Mouse (Mus musculus): ENCODE data around the gene Aig1. TPM values are rescaled to one million over a fixed set of nuclear protein-coding genes. Genes with fewer than 3 reads are reported as not detected.

Gene Aig1
- polyA plus RNA-seq, 1 experiment, result 11.3 TPM

GRCm38 (mm10) chr10:13856438-13856837 is 12.3 kb downstream of the Aig1 start:
- Histone ChIP-seq H3K79me3 (ENCODE audit: low read depth) (no peaks in the 10 kb centered on the region), H3K36me3 (ENCODE audit: control insufficient read depth, insufficient read depth) (no peaks in the 10 kb centered on the region), H3ac (ENCODE audit: control insufficient read depth, insufficient read length, low read depth) (no peak overlapping the region), H3K79me2 (ENCODE audit: control insufficient read depth, insufficient read depth) (no peaks in the 10 kb centered on the region), H3K27me3 (ENCODE audit: control insufficient read depth, insufficient read depth, insufficient read length) (no peaks in the 10 kb centered on the region), H3K4me3 (ENCODE audit: insufficient read depth, poor library complexity, severe bottlenecking) (no peak overlapping the region)
- TF ChIP-seq FOSL1 (IDR thresholded peaks at IDR 0.05; ENCODE audit: insufficient read depth, low read length, poor library complexity, severe bottlenecking) (no peak), MYOG (IDR thresholded peaks at IDR 0.05; ENCODE audit: control insufficient read depth, extremely low read depth, insufficient read length) (no peak), USF1 (IDR thresholded peaks at IDR 0.05; ENCODE audit: low read depth) (no peak), MYOD1 (IDR thresholded peaks at IDR 0.05; ENCODE audit: control insufficient read depth, insufficient read length, low read depth) (no peak), MAX (IDR thresholded peaks at IDR 0.05) (no peak), CTCF (IDR thresholded peaks at IDR 0.05; ENCODE audit: control insufficient read depth, insufficient read depth, insufficient read length) (no peak), CEBPB (IDR thresholded peaks at IDR 0.05; ENCODE audit: low read depth) (no peak)

- no peaks in the 10 kb centered on the region for H3K79me2 ChIP-seq (ENCODE audit: control insufficient read depth, insufficient read depth)
- TF ChIP-seq CTCF (IDR thresholded peaks at IDR 0.05; ENCODE audit: control insufficient read depth, insufficient read depth, insufficient read length) (no peak), MAX (IDR thresholded peaks at IDR 0.05) (no peak), FOSL1 (IDR thresholded peaks at IDR 0.05; ENCODE audit: insufficient read depth, low read length, poor library complexity, severe bottlenecking) (no peak), MYOD1 (IDR thresholded peaks at IDR 0.05; ENCODE audit: control insufficient read depth, insufficient read length, low read depth) (no peak), CEBPB (IDR thresholded peaks at IDR 0.05; ENCODE audit: low read depth) (no peak)
- no peaks in the 10 kb centered on the region for H3K27me3 ChIP-seq (ENCODE audit: control insufficient read depth, insufficient read depth, insufficient read length)
- no peak overlapping the region for H3ac ChIP-seq (ENCODE audit: control insufficient read depth, insufficient read length, low read depth)
- no peaks in the 10 kb centered on the region for H3K36me3 ChIP-seq (ENCODE audit: control insufficient read depth, insufficient read depth)
- H3K79me3 ChIP-seq (ENCODE audit: low read depth), result no peaks in the 10 kb centered on the region
- H3K4me3 ChIP-seq (ENCODE audit: insufficient read depth, poor library complexity, severe bottlenecking), result no peak overlapping the region
These were observed 12.8 kb downstream of the Aig1 start for GRCm38 (mm10) chr10:13855969-13856368.

- no peak overlapping the region for H3ac ChIP-seq (ENCODE audit: control insufficient read depth, insufficient read length, low read depth)
- H3K27me3 ChIP-seq (ENCODE audit: control insufficient read depth, insufficient read depth, insufficient read length), result no peaks in the 10 kb centered on the region
- no peaks in the 10 kb centered on the region for H3K36me3 ChIP-seq (ENCODE audit: control insufficient read depth, insufficient read depth)
- no peaks in the 10 kb centered on the region for H3K79me3 ChIP-seq (ENCODE audit: low read depth)
- H3K4me3 ChIP-seq (ENCODE audit: insufficient read depth, poor library complexity, severe bottlenecking), result no peak overlapping the region
- TF ChIP-seq MYOG (IDR thresholded peaks at IDR 0.05; ENCODE audit: control insufficient read depth, extremely low read depth, insufficient read length), result no peak
- H3K79me2 ChIP-seq (ENCODE audit: control insufficient read depth, insufficient read depth), result no peaks in the 10 kb centered on the region
These were observed 13.7 kb downstream of the Aig1 start for GRCm38 (mm10) chr10:13855111-13855510.

- Histone ChIP-seq H3K79me2 (ENCODE audit: control insufficient read depth, insufficient read depth) (no peaks in the 10 kb centered on the region), H3ac (ENCODE audit: control insufficient read depth, insufficient read length, low read depth) (no peak overlapping the region), H3K4me3 (ENCODE audit: insufficient read depth, poor library complexity, severe bottlenecking) (no peak overlapping the region), H3K36me3 (ENCODE audit: control insufficient read depth, insufficient read depth) (no peaks in the 10 kb centered on the region), H3K27me3 (ENCODE audit: control insufficient read depth, insufficient read depth, insufficient read length) (no peaks in the 10 kb centered on the region), H3K79me3 (ENCODE audit: low read depth) (no peaks in the 10 kb centered on the region)
- TF ChIP-seq MYOD1 (IDR thresholded peaks at IDR 0.05; ENCODE audit: control insufficient read depth, insufficient read length, low read depth), result no peak
- TF ChIP-seq CTCF (IDR thresholded peaks at IDR 0.05; ENCODE audit: control insufficient read depth, insufficient read depth, insufficient read length), result no peak
- TF ChIP-seq USF1 (IDR thresholded peaks at IDR 0.05; ENCODE audit: low read depth), result no peak
- no peak for TF ChIP-seq MYOG (IDR thresholded peaks at IDR 0.05; ENCODE audit: control insufficient read depth, extremely low read depth, insufficient read length)
These were observed 18.7 kb downstream of the Aig1 start for GRCm38 (mm10) chr10:13850071-13850470.

GRCm38 (mm10) chr10:13849205-13849604 is 19.6 kb downstream of the Aig1 start:
- TF ChIP-seq MAX (IDR thresholded peaks at IDR 0.05) (no peak), MYOG (IDR thresholded peaks at IDR 0.05; ENCODE audit: control insufficient read depth, extremely low read depth, insufficient read length) (no peak), CTCF (IDR thresholded peaks at IDR 0.05; ENCODE audit: control insufficient read depth, insufficient read depth, insufficient read length) (no peak), CEBPB (IDR thresholded peaks at IDR 0.05; ENCODE audit: low read depth) (no peak), FOSL1 (IDR thresholded peaks at IDR 0.05; ENCODE audit: insufficient read depth, low read length, poor library complexity, severe bottlenecking) (no peak), USF1 (IDR thresholded peaks at IDR 0.05; ENCODE audit: low read depth) (no peak), MYOD1 (IDR thresholded peaks at IDR 0.05; ENCODE audit: control insufficient read depth, insufficient read length, low read depth) (no peak)
- Histone ChIP-seq H3K79me2 (ENCODE audit: control insufficient read depth, insufficient read depth) (no peaks in the 10 kb centered on the region), H3K36me3 (ENCODE audit: control insufficient read depth, insufficient read depth) (no peaks in the 10 kb centered on the region), H3K79me3 (ENCODE audit: low read depth) (no peaks in the 10 kb centered on the region), H3K27me3 (ENCODE audit: control insufficient read depth, insufficient read depth, insufficient read length) (no peaks in the 10 kb centered on the region), H3K4me3 (ENCODE audit: insufficient read depth, poor library complexity, severe bottlenecking) (no peak overlapping the region), H3ac (ENCODE audit: control insufficient read depth, insufficient read length, low read depth) (no peak overlapping the region)

- H3K4me3 ChIP-seq (ENCODE audit: insufficient read depth, poor library complexity, severe bottlenecking), result no peak overlapping the region
- no peaks in the 10 kb centered on the region for H3K79me3 ChIP-seq (ENCODE audit: low read depth)
- TF ChIP-seq FOSL1 (IDR thresholded peaks at IDR 0.05; ENCODE audit: insufficient read depth, low read length, poor library complexity, severe bottlenecking) (no peak), USF1 (IDR thresholded peaks at IDR 0.05; ENCODE audit: low read depth) (no peak), MAX (IDR thresholded peaks at IDR 0.05) (no peak), MYOD1 (IDR thresholded peaks at IDR 0.05; ENCODE audit: control insufficient read depth, insufficient read length, low read depth) (no peak), CTCF (IDR thresholded peaks at IDR 0.05; ENCODE audit: control insufficient read depth, insufficient read depth, insufficient read length) (no peak)
- no peak overlapping the region for H3ac ChIP-seq (ENCODE audit: control insufficient read depth, insufficient read length, low read depth)
- no peaks in the 10 kb centered on the region for H3K79me2 ChIP-seq (ENCODE audit: control insufficient read depth, insufficient read depth)
- no peaks in the 10 kb centered on the region for H3K27me3 ChIP-seq (ENCODE audit: control insufficient read depth, insufficient read depth, insufficient read length)
- no peaks in the 10 kb centered on the region for H3K36me3 ChIP-seq (ENCODE audit: control insufficient read depth, insufficient read depth)
These were observed 23.9 kb downstream of the Aig1 start for GRCm38 (mm10) chr10:13844864-13845263.
